Mouse (Mus musculus) heart, postnatal 25 days (tissue): ENCODE measurements around the gene Adam12. TPM values are rescaled to one million over a fixed set of nuclear protein-coding genes. Genes with fewer than 3 reads are reported as not detected.

ENCODE experiments used
- DNase-seq: peaks from one replicate; pipeline ENCODE4 v3.0.0; 2022; ENCODE audit warnings: low spot score
- intact Hi-C: fragments of 180-260 bp; cut with DNase I; formaldehyde crosslinking; loops from one replicate; pipeline ENCODE4 v1.15.1; 2025
- total RNA-seq, 2 experiments: library from RNA; stranded (reverse); gene quantifications; 2 replicates each; pipeline ENCODE4 v1.2.3; 2021

The Adam12 gene
- 1 to 10 TPM in 1 of 2 experiments, under 1 TPM in 1; 0.78 to 1.4 TPM for total RNA-seq

GRCm38 (mm10) chr7:134231378-134232346 lies at the start of gene Adam12:
TSS of gene Adam12 (minus strand) at chr7:134232146.
- intact Hi-C loops = no loop called here

DNA sequence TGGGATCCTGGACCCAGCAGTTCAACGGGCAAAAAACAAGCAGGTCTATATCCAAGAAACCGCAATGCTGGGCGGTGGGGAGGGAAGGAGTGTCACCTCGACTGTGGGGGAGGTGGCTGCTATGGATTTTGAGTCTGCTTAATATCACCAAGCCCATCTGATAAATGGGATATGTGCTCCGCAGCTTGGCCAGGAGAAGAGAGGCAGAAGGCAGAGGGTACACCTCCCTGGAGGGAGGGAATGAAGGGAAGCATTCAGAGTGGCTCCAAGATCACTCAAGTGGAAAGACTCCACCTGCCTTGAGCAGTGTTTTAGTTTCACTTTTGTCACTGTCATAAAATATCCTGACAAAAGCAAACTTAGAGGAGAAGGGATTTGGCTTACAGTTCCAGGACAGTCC lies 41.0 kb upstream of the Adam12 start:
- no peak for DNase-seq
- intact Hi-C loops = no loop called here

More at GRCm38 (mm10) chr7:134231378-134232346, at the start of gene Adam12:
- no peak for DNase-seq

- intact Hi-C loops = no loop called here
- no peak for DNase-seq
Observed at GRCm38 (mm10) chr7:134272421-134272820, 40.5 kb upstream of the Adam12 start.

GRCm38 (mm10) chr7:134265783-134266182 lies 33.8 kb upstream of the Adam12 start:
- no peak for DNase-seq
- intact Hi-C loops = loop anchor here (10.0 kb wide), 1 partner anchor 289 kb away; no protein-coding TSS in a partner anchor

DNA sequence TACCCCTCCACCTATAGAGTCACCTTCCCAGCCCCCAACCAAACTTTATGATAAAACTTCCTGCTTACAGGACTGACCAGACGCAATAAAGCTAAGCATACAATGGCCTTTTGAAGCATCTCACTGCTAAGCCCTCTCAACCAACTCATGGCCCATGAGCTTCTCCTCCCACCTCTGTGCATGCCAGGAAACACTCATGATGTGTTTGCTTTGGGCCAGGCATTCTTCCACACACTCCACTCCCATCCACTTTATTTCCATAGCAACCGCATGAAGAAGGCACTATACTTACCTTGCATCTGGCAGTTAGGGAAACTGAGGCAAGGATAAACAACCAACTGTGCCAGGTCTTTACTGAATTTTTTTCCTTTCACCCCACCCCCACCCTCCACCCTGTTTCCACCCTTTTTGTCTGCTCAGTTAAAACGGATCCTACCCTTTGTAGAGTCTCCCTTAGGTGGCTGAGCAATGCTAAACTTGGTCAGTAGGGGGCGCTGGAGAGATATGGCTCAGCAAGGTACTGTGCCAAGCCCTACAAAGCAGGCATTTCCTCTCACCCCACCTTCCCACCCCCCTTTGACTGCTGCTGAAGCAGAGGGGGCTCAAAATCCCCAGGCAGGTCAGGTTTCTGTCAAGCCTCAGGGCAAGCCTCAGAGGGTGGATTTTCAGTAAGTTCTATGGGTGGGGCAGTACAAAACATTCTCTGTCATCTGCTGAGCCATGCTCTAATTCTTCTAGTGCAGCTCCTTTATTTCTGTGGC lies 31.4 kb upstream of the Adam12 start:
- intact Hi-C loops = loop anchor here (2.0 to 10.0 kb wide), 3 partner anchors 84 to 407 kb away; no protein-coding TSS in a partner anchor
- DNase-seq = no peak

DNA sequence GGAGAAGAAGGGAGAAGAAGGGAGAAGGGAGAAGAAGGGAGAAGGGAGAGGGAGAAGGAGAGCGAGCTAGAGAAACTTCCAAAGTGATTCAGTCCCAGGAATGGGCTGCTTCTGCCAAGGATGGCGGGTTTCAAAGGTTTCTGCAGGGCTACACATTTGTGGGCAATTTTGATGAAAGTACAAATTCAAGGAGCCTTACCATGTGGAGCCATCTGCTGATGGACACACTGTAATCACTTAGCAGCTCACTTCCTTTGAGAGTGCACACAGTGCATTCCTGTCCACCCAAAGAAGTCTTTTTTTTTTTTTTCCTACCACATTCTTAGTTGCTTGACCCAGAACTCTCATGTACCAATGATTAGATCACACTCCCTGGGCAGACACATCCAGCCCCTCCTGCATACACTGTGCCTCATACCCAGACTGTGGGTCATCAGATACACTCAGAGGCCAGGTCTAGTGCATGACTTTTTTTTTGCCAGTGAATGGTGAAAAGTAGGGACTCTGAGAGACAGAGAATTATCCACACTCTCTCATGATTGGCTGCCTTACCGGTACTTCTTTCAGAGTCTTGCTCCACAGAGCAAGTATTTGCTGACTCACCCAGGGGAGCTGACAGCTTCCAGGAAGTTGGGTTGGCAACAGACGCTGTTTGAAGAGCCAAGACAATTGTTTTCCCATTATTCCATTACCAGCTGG lies 29.2 kb upstream of the Adam12 start:
- DNase-seq = peak; percentile 39
- intact Hi-C loops = loop anchor here (5.0 to 10.0 kb wide), 2 partner anchors 86 to 294 kb away; no protein-coding TSS in a partner anchor

DNA sequence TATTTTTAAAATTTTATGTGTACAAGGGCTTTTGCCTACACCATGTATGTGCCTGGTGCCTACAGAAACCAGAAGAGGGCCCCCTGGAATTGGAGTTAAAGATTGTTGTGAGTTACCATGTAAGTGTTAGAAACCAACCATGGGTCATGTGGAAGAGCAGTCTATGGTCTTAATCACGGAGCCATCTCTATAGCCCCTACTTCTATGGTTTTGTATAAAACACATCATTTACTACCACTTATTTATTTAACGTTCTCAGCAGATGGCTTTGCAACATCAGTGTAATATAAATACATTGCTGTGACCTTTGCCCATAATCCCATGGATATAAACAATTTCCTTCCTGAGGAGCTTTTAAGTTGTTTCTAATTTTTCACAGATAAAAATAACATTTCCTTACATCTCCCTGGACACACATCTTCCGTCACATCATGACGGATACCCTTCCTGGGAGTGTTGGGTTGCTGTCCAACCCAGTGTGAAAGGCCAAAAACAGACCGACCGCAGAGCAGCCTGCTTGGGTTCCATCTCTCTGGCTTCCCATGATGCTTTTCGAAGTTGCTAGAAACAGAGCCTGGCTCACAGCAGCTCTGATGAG lies 18.4 kb upstream of the Adam12 start:
- DNase-seq = no peak
- intact Hi-C loops = no loop called here

- intact Hi-C loops = no loop called here
- DNase-seq = no peak
Observed at GRCm38 (mm10) chr7:134248041-134248440, 16.1 kb upstream of the Adam12 start.

DNA sequence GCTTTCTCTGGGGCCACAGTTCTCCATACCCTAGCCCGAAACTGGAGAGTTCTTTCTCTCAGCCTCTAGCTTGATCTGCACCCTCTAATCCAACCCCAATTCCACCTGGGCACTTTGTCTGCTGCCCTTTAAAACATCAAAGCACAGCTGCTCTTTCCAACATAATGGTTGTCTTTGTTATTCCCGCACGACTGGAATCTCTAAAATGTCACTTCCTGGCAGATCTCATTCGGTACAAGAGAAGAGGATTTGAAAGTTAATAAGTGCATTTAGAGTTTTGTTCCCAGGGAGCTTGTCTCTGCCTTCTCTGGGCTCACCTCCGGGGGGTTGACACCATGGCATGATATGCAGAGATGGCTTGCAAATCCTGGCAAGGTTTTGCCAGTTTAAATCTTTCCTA lies 14.7 kb upstream of the Adam12 start:
- intact Hi-C loops = no loop called here
- DNase-seq = no peak

GRCm38 (mm10) chr7:134242773-134243172 lies 10.8 kb upstream of the Adam12 start:
- intact Hi-C loops = no loop called here
- DNase-seq = no peak

DNA sequence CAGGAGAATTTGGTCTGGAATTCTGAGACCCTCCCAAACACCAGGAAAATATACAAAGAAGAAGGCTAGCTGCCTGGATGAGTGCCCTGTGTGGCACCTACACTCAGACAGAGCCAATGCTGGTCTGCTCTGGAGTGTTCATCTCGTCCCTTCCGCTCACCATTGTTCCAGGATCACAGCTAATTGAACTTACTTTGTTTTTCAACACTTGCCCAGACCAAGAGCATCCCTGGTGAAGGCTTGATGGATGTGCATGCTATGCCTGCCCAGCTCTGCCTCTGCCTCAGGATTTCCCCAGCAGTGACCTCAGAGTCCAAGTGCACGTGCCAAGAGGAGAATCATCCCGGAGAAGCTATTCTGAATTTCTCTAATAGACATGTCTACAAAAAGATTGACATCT lies 9.3 kb upstream of the Adam12 start:
- intact Hi-C loops = no loop called here
- DNase-seq = no peak

DNA sequence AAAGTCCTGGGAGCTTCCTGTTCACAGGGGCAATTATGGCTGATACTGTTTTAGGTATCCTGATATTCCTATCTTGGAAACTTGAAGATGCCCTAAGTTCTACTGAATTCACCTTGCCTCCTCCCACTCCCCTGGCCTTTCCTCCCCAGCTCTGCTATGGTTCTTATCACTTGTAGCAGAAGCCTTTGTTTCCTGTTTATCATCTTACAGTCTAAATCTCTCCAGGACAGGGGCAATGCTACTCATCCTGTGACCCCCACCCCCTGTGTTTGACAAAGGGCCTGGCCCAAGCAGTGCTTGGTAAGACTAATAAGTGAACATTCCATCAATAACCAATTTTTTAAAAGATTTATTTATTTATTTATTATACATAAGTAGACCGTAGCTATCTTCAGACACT lies 8.6 kb upstream of the Adam12 start:
- intact Hi-C loops = no loop called here
- DNase-seq = no peak

GRCm38 (mm10) chr7:134238863-134239262 lies 6.9 kb upstream of the Adam12 start:
- intact Hi-C loops = no loop called here
- no peak for DNase-seq

DNA sequence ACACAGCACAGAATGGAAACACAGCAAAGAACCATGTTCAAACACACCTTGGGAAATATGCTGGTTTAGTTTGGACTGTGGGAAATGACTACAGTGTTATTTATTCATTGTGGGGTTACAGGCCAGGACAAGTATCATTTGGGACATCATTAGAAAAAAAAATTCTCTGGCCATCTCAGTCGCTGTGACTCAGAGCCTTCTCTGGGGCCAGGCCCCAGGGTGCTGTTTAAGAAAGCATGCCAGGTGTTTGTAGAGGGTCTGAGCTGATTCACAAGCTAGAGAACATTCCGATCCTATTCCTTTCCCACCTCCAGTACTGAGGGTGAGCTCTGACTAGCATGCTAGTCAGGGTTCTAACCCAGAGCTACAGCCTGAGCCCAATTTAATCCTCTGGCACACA lies 5.4 kb upstream of the Adam12 start:
- intact Hi-C loops = no loop called here
- no peak for DNase-seq

GRCm38 (mm10) chr7:134236727-134237126 lies 4.8 kb upstream of the Adam12 start:
- no peak for DNase-seq
- intact Hi-C loops = no loop called here

- no peak for DNase-seq
- intact Hi-C loops = no loop called here
Observed at GRCm38 (mm10) chr7:134235552-134235951, 3.6 kb upstream of the Adam12 start.

DNA sequence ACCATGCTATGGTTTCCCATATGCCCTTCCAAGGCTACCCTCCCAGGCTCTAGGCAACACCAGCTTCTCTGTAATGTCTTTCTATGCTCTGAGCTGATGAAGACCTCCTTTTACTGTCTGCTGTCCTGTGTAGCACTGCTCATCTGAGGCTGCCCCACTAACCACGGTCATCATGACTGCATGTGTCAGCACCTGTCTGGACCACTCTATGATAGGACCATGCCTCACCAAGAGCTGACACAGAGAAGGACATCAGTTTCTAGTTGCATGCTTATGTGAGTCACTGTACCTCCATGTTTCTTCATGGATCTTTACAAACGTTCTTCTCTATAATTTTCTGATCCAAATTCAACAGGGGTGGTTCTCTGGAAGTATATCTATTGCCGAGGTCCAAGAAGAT lies 1.2 kb downstream of the Adam12 start:
- intact Hi-C loops = no loop called here
- no peak for DNase-seq

GRCm38 (mm10) chr7:134229899-134230298 lies 2.0 kb downstream of the Adam12 start:
- DNase-seq = no peak
- intact Hi-C loops = loop anchor here (5.0 kb wide), 1 partner anchor 263 kb away; no protein-coding TSS in a partner anchor

DNA sequence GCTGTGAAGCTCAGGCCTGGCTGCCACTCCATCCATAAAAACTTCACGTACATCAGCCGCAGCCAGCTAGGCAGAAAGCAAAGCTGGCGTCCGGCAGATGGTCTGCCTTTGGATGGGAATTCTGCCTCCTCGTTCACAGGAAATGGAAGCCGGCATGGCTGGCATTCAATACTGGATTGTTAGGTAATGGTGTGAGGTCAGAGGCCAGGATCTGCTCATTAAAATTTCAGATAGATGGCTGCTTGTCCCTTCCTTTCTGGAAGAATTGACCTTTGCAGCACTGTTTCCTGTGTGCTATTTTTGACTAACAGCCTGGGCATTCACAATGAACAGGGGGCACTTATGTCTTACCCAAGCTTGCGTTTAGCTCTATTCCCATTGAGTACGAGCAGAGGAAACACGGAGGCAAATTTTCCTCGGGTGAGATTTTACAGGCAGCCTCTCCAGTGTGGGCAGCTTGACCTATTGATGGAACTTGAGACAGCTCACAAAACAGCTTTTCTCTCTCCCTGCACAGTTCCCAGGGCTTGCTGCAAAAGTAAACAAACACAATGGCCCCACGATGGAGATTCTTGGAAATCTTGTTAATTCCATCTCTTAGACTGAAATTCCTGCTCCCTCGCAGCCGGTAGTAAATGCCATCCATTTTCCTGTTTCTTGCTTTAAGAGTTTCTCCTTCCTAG lies 4.0 kb downstream of the Adam12 start:
- intact Hi-C loops = loop anchor here (5.0 kb wide), 1 partner anchor 261 kb away; no protein-coding TSS in a partner anchor

More for the DNA sequence above, 4.0 kb downstream of the Adam12 start:
- no peak for DNase-seq
